Mouse (Mus musculus) spleen, adult 2 months (tissue): ENCODE results near the gene Ktn1.

Experiments
- CTCF ChIP-seq: fragments of 200-500 bp; IDR thresholded peaks from 2 replicates; pipeline ENCODE4 v1.5.1; 2011; ENCODE audit warnings: mild to moderate bottlenecking, inconsistent platforms; ENCODE audit not compliant: insufficient read depth, insufficient read length, insufficient replicate concordance; ENCODE audit errors: extremely low read depth
- POLR2A ChIP-seq: fragments of 200-500 bp; IDR thresholded peaks from 2 replicates; pipeline ENCODE4 v1.6.1; 2011; ENCODE audit warnings: low read depth, low read length, inconsistent platforms

- TF ChIP-seq POLR2A (no peak), CTCF (no peak)
These were observed 23.4 kb upstream of the Ktn1 start for GRCm38 (mm10) chr14:47624837-47625236.
